Mouse (Mus musculus) cerebellum, adult 2 months (tissue): ENCODE data around the gene Borcs5.

Source experiments
- CTCF ChIP-seq: fragments of 200-500 bp; IDR thresholded peaks from 2 replicates; pipeline ENCODE4 v1.5.1; 2011; ENCODE audit warnings: low read depth, mild to moderate bottlenecking, control low read depth, low read length, moderate library complexity, borderline replicate concordance; ENCODE audit not compliant: insufficient read depth
- POLR2A ChIP-seq: fragments of 200-500 bp; IDR thresholded peaks from 2 replicates; pipeline ENCODE4 v1.6.1; 2011; ENCODE audit warnings: low read length, control low read depth, borderline replicate concordance; ENCODE audit not compliant: insufficient read depth

- TF ChIP-seq CTCF (no peak), POLR2A (no peak)
Observed at GRCm38 (mm10) chr6:134665817-134666216, 26.5 kb downstream of the Borcs5 start.
